Mouse (Mus musculus): Measurements from ENCODE around the gene Wdfy4. TPM values are rescaled to one million over a fixed set of nuclear protein-coding genes. Genes with fewer than 3 reads are reported as not detected.

Gene Wdfy4
- total RNA-seq, 2 experiments from 2014 or later = 6.5 to 18.4 TPM

DNA sequence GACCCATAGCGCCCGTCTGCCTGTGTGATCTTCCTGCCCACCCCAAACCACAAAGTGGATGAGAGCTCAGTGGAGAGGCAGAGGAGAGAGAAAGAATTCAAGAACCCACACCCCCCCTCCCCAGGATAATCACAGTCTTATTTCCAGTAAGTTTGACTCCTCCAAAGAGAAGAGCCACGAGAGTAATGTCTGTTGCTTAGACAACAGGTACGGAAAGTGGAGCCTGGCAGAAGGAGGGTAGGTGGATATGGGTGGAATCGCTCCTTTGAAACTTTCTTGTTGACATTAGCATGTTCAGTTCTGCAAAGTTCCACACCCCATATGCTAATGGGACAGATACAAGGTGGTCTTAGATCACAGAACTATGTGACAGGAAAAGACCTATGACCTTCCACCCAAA is 88.8 kb downstream of the Wdfy4 start:
- no peak for ATAC-seq (replicated peaks; ENCODE audit: low FRiP score, low TSS enrichment, poor library complexity, severe bottlenecking)

GRCm38 (mm10) chr14:33083326-33083725 is 102.0 kb downstream of the Wdfy4 start:
- no peak for ATAC-seq (replicated peaks; ENCODE audit: low FRiP score, low TSS enrichment, poor library complexity, severe bottlenecking)

GRCm38 (mm10) chr14:33082301-33082700 is 103.0 kb downstream of the Wdfy4 start:
- ATAC-seq (replicated peaks; ENCODE audit: low FRiP score, low TSS enrichment, poor library complexity, severe bottlenecking) = no peak

DNA sequence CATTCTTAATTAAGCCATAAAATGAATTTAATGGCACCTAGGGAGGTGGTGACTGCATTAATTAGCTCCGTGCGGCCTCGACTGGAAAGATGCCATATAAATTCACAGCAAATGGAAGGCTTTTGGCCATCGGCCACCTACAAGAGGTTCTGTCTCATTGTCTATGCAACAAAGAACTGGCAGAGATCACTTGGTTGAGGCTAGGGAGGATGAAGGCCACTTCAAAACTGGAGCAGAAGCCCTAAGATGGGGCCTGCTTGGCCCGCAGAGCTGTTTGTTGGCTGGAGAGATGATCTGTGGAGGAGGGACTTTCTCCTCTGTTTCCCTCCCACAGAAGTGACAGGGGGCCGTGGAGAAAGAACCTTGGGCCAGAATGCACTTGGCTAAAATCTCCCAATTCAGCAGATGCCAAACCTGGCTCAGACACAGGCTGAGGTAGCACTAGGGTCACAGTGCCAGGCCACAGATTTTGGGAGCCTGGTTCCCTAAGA is 103.9 kb downstream of the Wdfy4 start:
- no peak for ATAC-seq (replicated peaks; ENCODE audit: low FRiP score, low TSS enrichment, poor library complexity, severe bottlenecking)

GRCm38 (mm10) chr14:33078596-33078995 is 106.7 kb downstream of the Wdfy4 start:
- no peak for ATAC-seq (replicated peaks; ENCODE audit: low FRiP score, low TSS enrichment, poor library complexity, severe bottlenecking)

GRCm38 (mm10) chr14:33078110-33078509 is 107.2 kb downstream of the Wdfy4 start:
- no peak for ATAC-seq (replicated peaks; ENCODE audit: low FRiP score, low TSS enrichment, poor library complexity, severe bottlenecking)

DNA sequence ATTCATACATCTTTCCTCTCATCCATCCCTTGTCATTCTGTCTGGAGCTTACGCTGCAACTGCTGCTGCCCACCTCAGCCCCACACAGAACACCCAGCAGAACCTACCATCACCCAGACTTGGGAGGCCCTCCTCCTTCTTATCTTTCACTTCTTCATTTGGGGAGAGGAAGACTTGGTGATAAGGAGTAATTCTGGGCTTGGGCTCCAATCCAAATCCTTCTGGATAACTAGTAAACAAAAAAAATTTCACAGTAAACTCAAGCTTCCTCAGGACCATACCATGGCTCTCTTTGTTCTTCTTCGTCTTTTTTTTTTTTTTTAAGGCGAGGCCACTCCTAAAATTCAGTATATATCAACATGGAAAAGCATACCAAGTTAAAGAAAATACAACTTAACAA is 112.0 kb downstream of the Wdfy4 start:
- ATAC-seq (replicated peaks; ENCODE audit: low FRiP score, low TSS enrichment, poor library complexity, severe bottlenecking) = no peak

GRCm38 (mm10) chr14:33072351-33072750 is 113.0 kb downstream of the Wdfy4 start:
- ATAC-seq (replicated peaks; ENCODE audit: low FRiP score, low TSS enrichment, poor library complexity, severe bottlenecking) = no peak

DNA sequence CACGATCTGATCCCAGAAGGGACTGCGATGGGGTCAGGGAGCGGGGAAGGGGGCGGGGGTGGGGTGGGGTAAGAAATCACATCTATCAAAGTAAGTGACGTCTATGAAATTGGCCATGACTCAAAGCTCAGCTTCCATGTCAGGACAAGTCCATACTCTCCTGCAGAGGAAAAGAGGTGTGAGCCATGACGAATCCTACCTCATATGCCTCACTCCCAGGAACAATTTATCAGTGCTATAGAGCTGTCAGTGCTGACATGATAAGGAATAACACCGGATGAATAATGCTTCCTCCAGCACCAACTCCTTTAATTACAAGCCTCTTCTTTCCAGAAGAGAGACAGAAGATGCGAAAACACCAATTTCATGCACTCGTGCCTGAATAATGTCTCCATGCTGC is 117.6 kb downstream of the Wdfy4 start:
- ATAC-seq (replicated peaks; ENCODE audit: low FRiP score, low TSS enrichment, poor library complexity, severe bottlenecking) = no peak

GRCm38 (mm10) chr14:33062996-33063395 is 122.3 kb downstream of the Wdfy4 start:
- ATAC-seq (replicated peaks; ENCODE audit: low FRiP score, low TSS enrichment, poor library complexity, severe bottlenecking) = no peak

- no peak for ATAC-seq (replicated peaks; ENCODE audit: low FRiP score, low TSS enrichment, poor library complexity, severe bottlenecking)
Observed at GRCm38 (mm10) chr14:33058881-33059660, 126.2 kb downstream of the Wdfy4 start.

- ATAC-seq (replicated peaks; ENCODE audit: low FRiP score, low TSS enrichment, poor library complexity, severe bottlenecking) = no peak
Observed at GRCm38 (mm10) chr14:33053441-33053840, 131.9 kb downstream of the Wdfy4 start.

DNA sequence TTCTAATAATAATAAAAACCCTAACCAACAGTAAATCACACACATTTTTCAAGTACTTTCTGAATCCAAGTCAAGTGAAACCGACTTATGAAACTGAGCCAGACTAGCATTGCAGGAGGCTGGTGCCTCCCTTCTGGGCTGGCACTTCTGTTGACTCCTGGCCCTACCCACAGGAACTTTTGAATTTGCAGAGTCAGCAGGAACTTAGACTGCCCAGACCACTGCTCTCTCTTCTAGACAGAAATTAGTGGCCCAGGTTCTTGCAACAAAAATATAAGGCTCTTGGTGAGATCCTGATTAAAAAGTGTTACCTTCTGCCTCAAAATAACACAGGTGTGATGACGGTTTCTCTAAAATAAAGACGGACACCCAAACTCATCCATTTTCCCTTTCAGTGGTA is 140.1 kb downstream of the Wdfy4 start:
- ATAC-seq (replicated peaks; ENCODE audit: low FRiP score, low TSS enrichment, poor library complexity, severe bottlenecking) = no peak

DNA sequence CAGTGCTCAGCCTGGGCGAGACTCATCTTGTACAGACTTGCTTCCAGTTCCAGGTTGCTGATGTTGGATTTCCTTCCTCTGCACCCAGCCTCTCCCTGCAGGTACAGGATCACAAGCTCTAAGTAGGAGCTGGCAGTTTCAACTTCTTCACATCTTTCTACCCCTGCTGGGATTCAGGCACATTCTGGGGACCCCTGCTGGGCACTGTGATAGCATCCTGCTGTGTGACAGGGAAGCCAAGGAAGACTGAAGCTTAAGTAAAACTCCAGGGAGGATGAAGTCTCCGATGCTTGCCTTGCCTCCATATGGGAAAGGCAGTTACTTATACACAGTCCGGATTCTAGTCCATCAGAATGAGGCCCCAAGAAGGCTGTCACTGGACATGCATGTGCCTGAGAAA is 148.5 kb downstream of the Wdfy4 start:
- ATAC-seq (replicated peaks; ENCODE audit: low FRiP score, low TSS enrichment, poor library complexity, severe bottlenecking) = no peak

- ATAC-seq (replicated peaks; ENCODE audit: low FRiP score, low TSS enrichment, poor library complexity, severe bottlenecking) = no peak
Observed at GRCm38 (mm10) chr14:33035386-33035785, 149.9 kb downstream of the Wdfy4 start.

- no peak for ATAC-seq (replicated peaks; ENCODE audit: low FRiP score, low TSS enrichment, poor library complexity, severe bottlenecking)
Observed at GRCm38 (mm10) chr14:33033424-33033823, 151.9 kb downstream of the Wdfy4 start.

GRCm38 (mm10) chr14:33030849-33031248 is 154.5 kb downstream of the Wdfy4 start:
- 0 out of 2 replicates have a peak, but pooled peaks have one; percentile 37 for ATAC-seq (replicated peaks; ENCODE audit: low FRiP score, low TSS enrichment, poor library complexity, severe bottlenecking)

DNA sequence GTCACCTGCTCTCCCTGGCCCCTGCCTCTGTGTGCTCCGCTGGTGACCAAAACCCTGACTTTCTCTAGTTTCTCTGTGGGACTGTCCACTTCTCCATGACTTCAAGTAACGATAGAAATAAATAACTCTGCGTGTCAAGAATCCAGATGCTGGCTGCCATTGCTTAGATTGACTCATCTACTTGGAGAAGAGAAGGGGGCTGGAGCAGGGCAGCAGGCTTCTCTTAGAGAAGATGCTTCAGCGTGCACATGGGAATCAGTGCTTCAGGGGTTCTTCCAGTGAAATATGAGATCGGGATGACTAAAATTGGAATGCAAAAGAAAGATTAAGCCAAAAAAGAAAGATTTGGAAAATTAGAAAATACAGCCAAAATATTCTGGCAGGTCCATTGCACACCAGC is 165.7 kb downstream of the Wdfy4 start:
- no peak for ATAC-seq (replicated peaks; ENCODE audit: low FRiP score, low TSS enrichment, poor library complexity, severe bottlenecking)

DNA sequence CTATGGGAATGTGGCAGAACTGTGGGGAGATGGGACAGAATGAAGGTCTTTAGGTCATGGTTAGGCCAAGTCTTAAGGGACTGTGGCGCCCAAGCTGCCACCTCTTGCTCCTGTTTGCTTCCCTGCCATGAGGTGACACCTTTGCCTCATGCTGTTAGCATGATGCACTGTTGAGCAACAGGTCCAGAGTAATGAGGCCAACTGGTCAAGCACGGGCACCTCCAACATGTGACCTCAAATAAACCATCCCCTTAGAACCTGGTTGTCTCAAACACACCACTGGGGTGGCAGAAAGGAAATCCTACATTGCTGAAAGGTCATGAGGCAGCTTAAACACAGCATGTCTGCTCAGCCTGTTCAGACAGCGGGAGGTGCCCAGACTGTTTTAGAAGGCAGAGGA is 166.3 kb downstream of the Wdfy4 start:
- no peak for ATAC-seq (replicated peaks; ENCODE audit: low FRiP score, low TSS enrichment, poor library complexity, severe bottlenecking)

GRCm38 (mm10) chr14:33007638-33008037 is 177.7 kb downstream of the Wdfy4 start:
- no peak for ATAC-seq (replicated peaks; ENCODE audit: low FRiP score, low TSS enrichment, poor library complexity, severe bottlenecking)

DNA sequence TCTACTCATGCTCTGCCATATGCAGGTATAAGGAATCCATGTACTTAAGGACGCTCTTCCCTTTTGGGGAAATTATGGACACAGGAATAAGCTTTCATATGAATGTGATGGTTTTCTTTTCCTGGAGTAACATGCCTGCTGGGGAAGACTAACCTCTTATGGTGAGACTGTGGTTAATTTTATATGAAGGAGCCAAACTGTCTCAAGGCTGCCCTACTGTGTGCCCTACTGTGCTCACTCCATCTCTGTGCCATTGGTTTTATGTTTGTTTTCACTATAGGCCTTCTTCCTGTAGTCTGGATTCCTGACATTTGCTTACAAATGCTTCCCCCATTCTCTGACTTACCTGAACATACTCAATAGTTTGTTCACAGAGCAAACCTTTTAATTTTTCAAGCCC is 180.2 kb downstream of the Wdfy4 start:
- ATAC-seq (replicated peaks; ENCODE audit: low FRiP score, low TSS enrichment, poor library complexity, severe bottlenecking) = no peak

All from megakaryocyte-erythroid progenitor cell, adult 5-6 weeks (primary cell).